Mouse (Mus musculus) naive thymus-derived CD4-positive, alpha-beta T cell, adult 2 months (primary cell): ENCODE measurements around the gene Dhrs7c.

ENCODE experiments used
- DNase-seq: peaks from one replicate; pipeline ENCODE4 v3.0.0-alpha.2; 2011; ENCODE audit warnings: low read depth

The Dhrs7c gene

GRCm38 (mm10) chr11:67797931-67798330 is at the start of gene Dhrs7c:
Gene Dhrs7c (plus strand): TSS chr11:67798187.
- no peak for DNase-seq

GRCm38 (mm10) chr11:67756287-67756686 is 41.7 kb upstream of the Dhrs7c start:
- DNase-seq = no peak

- DNase-seq = no peak
These were observed 40.4 kb upstream of the Dhrs7c start for GRCm38 (mm10) chr11:67757373-67758167.

DNA sequence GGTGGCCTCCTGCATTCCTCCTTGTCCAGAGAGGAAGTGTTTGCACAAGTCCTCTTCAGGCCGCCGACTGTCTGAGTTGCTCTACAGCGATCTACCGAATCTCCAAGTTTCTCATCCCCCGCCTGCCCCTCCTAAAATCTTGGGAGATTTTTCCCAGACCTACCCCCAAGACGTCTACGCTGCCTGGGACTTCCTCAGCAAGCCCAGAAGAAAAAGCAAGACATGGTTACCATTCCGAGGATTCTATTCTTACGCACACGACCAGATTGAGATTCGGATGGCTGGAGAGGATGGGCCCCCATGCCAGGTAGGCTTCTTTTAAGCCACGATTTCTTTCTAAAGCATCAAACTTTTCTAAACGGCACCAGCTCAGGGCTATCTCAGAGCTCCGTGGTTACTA is 26.9 kb upstream of the Dhrs7c start, which contains the start of gene Glp2r:
TSS of gene Glp2r (minus strand) at position 101 of the 400 bp plus-strand sequence.
- no peak for DNase-seq

DNA sequence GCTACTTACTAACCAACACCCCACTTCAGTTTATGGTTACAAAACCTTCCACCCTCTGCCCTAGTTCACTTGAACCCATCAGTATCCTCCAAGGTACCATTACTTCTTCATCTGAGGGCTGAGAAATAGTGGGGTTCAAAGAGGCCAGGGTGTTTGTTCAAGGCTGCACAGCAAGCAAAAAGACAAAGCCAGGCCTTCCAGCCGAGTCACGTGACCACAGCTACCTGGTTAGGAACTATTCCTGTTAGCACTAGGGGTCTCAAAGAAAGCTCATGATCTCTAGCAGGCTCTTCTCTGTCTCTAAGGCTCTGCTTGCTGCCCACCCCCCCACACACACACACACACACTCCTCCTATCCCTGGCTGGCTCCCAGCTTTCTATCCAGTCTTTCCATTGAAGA is 26.3 kb upstream of the Dhrs7c start:
- DNase-seq = no peak

DNA sequence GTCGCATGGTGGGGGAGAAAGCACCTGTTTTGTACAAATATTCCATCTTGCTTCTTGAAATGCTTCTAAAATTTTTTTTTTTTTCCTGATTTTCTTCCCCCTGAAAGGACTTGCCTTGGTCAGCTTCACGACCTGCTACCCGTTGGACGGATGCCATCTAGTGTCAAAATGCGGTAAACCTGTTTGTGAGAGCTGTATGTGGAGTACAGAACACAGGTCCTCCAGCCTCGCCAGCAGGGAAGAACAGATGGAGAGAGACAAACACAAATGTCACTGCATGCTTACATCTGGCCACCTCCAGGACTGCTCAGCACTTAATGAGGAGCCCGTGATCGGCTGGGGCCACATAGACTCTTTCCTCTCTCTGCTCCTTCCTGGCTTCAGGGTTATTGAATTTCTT is 25.4 kb upstream of the Dhrs7c start:
- no peak for DNase-seq

DNA sequence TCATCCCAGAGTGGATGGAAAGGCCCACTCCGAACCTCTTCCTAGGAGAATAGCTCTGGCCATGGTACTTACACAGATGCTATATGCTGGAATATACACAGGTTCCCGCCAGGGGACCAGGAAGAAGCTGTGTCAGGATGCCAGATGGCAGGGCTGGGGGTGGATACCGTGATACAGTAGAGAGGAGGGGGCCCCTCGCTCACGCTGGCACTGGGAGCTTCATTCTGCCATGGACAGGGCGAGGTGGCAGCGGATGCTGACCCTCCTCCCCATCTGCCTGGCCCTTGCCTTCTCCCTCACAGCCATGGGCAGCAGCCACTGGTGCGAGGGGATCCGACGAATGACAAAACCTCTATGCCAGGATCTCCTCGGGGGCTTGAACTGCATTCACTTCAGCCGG is 23.6 kb upstream of the Dhrs7c start, which contains the start of gene Gsg1l2:
TSS of gene Gsg1l2 (plus strand) at position 230 of the 400 bp plus-strand sequence.
- DNase-seq = no peak

DNA sequence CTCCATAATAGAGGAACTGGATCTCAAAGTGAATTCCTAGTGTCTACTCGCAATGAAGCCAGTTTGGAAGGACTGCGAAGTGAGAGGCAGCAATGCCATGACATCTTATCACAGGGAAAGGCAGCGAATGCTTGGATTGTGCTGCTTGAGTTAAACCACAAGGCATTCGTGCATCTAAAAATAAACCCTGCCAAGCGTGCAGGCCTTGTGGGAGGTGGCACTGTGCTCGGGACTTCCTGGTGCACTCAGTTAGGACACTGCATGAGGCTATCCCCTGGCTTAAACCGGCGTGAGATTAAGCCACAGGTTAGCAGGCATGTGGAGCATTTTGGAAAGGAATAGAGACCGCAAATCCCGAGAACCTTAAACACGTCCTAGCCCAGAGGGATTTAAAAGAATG is 7.8 kb upstream of the Dhrs7c start:
- no peak for DNase-seq

DNA sequence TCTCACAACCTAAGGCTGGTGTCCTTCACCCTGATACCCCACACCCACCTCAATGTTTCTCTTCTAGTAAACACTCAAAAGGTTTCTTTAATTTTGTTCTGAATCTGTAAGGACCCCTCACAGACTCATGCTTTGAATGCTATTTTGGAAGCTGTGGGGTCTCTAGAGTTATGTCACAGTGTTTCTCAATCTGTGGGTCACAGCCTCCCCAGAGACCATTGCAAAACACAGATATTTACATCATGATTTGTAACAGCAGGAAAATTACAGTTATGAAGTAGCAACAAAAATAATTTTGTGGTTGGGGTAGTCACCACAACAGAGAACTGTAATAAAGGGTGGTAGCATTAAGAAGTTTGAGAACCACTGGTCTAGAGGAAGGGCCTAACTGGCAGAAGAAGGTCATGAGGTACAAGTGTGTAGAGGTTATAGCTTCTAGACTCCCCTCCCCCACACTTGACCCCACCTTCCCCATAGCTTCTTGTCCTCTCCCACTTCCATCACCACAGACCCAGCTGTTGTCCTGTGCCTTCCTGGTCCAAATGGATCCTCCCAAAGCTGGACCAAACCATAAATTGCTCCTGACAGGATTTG is 2.2 kb downstream of the Dhrs7c start:
- DNase-seq = no peak

- no peak for DNase-seq
These were observed 3.2 kb downstream of the Dhrs7c start for GRCm38 (mm10) chr11:67801169-67801568.

GRCm38 (mm10) chr11:67805538-67805937 is 7.6 kb downstream of the Dhrs7c start:
- DNase-seq = no peak

- no peak for DNase-seq
These were observed 9.0 kb downstream of the Dhrs7c start for GRCm38 (mm10) chr11:67806832-67807597.

- no peak for DNase-seq
These were observed 10.1 kb downstream of the Dhrs7c start for GRCm38 (mm10) chr11:67808051-67808450.

DNA sequence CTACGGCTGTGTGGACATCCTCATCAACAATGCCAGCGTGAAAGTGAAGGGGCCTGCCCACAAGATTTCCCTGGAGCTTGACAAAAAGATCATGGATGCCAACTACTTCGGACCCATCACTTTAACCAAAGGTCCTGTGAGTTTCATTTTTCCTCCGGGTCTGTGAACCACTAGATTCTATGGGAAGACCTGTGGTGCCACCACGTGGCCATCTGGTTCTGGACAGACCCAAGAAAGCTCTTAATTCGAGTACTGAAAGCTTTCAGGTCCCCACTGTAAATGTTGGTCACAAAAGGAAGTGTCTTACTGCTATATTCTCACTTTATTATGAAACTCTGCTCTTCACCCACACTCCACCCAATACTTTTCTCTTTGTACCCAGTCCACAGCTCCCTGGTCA is 13.5 kb downstream of the Dhrs7c start:
- DNase-seq = no peak

DNA sequence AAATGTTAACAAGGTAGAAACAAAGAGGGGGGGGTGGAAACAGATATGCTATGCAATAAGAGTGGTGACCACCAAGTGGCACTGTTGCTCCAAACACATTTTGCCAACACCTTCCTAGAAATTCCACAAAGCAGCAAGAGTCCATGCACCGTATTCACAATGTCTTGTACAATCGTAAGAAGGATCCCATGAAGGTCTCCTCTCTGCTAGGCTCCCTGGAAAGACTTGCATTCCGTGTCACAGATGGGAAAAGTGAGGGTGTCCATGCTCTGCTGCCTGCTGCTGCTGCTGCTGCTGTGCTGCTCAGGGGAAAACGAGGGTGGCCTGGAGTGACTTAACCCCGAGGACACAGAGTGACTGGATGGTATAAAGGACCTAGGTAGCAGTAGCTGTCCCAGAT is 21.6 kb downstream of the Dhrs7c start:
- no peak for DNase-seq

DNA sequence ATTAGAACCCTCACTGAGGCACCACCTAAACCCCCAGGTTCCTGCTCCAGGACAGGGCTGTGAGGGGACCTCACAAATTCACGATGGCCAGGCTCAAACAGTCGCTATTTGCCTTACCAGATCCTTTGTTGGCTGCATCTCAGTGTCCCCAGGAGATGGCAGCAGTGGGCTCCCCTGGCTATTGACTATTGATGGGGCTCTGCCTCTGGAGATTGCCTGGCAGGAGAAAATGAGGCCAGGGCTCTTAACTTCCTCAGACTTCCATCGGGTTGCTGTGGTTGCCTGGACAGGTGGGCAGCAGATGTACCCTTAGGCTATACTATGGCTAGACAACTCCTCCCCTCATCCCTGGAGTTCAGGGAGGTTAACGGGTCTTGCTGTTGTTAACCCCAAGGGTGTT is 22.2 kb downstream of the Dhrs7c start:
- no peak for DNase-seq

DNA sequence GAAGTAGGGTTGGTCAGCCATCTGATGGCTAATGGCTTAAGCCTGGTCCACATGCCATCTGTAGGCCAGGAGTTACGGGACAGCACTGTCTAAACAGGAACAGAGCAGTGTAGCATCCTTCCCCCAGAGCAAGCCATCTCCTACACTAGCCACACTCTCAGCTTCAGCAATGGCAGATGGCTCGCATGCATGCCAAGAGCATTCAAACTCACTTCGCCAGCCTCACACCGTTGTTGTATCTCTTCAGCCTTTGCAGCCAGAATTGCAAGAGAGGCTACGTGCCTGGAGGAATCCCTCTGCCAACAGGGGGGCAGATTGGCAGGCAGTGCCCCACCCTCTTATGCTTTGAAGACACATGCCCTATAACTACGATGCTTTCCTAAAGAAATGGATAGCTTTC is 23.6 kb downstream of the Dhrs7c start:
- no peak for DNase-seq

GRCm38 (mm10) chr11:67828360-67829059 is 30.5 kb downstream of the Dhrs7c start:
- no peak for DNase-seq

GRCm38 (mm10) chr11:67829530-67829929 is 31.5 kb downstream of the Dhrs7c start:
- no peak for DNase-seq

DNA sequence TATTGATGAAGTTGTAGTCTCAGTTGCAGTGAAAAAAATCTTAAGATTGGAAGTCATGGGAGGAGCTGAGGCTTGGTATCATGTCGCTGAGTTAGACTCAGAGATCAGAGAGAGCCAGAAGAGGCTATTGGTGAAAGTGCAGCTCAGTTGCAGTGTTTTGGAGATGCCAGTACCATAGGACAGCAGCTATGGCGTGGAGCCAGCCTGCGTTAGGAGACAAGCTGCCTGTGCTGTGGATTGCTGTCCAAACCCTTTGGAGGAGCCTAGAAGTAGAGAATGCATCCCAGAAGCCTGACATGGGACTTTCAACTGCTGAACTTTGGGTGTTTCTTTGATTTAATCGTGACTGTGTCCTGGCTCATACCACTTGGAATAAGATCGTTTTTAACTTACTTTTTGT is 33.8 kb downstream of the Dhrs7c start:
- DNase-seq = no peak

- no peak for DNase-seq
These were observed 37.6 kb downstream of the Dhrs7c start for GRCm38 (mm10) chr11:67835408-67836078.

GRCm38 (mm10) chr11:67839810-67840209 is 41.8 kb downstream of the Dhrs7c start:
- no peak for DNase-seq
